Comparison of ENCODE assay signal across 8 mouse cellular contexts in the genomic region with DNA sequence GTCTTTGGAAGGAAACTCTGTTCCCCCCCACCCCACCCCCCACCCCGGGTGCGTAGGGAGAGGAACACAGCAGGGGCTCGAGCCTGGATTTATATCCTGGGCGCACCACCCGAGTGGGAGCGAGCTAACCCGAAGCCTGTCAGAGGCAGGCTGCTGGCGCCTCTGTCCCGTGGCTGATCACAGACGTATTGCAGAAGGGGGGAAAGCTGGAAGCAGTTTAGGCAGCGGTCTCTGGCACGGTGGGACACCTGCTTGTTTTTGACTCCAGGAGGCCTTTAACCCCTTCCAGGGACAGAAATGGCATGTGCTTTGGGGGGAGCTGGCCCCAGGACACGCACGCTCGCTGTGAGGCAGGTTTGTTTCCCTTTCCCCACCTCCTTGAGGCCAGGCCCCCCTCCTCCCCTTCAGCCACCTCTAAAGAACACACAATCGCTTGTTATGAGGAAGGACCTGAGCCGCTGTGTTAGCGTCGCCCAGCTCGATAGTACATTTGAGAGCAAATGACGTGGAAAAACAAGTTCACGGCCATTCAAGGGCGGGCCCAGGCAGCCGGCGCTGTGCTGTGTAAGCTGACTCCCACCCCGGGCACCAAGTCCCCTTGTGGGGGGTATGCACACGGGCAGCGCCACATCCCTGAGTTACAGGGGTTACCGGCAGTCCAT. TPM values are rescaled to one million over a fixed set of nuclear protein-coding genes. Genes with fewer than 3 reads are reported as not detected.
DNase-seq lines count a peak whose midpoint lies in the region; ATAC-seq and TF ChIP-seq lines count a peak whose summit lies in the region.

No protein-coding gene starts in this region.

- DNase-seq in lung, adult 2 months, result no peak
- no peak for DNase-seq in lung, postnatal 36 days
- peak; percentile 51 for DNase-seq in hindbrain, embryonic 10.5 days (ENCODE audit: low spot score)
- no peak for DNase-seq in frontal cortex, adult 2 months (ENCODE audit: extremely low spot score in 1 of 2, low spot score in 1 of 2)
- DNase-seq in layer of hippocampus, adult 8-10 months (ENCODE audit: low spot score in 2 of 2), result no peak

- H3K9me3 ChIP-seq in embryonic facial prominence, embryonic 13.5 days, result no peaks in the 10 kb centered on the region
- no peaks in the 10 kb centered on the region for H3K9me3 ChIP-seq in hindbrain, embryonic 10.5 days
- no peaks in the 10 kb centered on the region for H3K9me3 ChIP-seq in liver, embryonic 12.5 days (replicated peaks)
- H3K9me3 ChIP-seq in neural tube, embryonic 14.5 days (ENCODE audit: control insufficient read depth, low read length), result no peaks in the 10 kb centered on the region

- TF ChIP-seq POLR2A in lung, adult 2 months (IDR thresholded peaks at IDR 0.05; ENCODE audit: borderline replicate concordance, extremely low read depth, low read depth, low read length), result no peak

- no peak for TF ChIP-seq CTCF in lung, adult 2 months (IDR thresholded peaks at IDR 0.05; ENCODE audit: insufficient read depth, low read length)

- H3K27ac ChIP-seq in embryonic facial prominence, embryonic 13.5 days, result peak overlapping the region; percentile 95
- H3K27ac ChIP-seq in hindbrain, embryonic 10.5 days, result peak overlapping the region; percentile 81
- no peak overlapping the region for H3K27ac ChIP-seq in liver, embryonic 12.5 days
- no peak overlapping the region for H3K27ac ChIP-seq in neural tube, embryonic 14.5 days (ENCODE audit: low read depth, low read length)

- 8% methylated on average over 29 of the region's 29 CpGs for WGBS in lung, adult 2 months
- 2% methylated on average over 29 of the region's 29 CpGs for WGBS in embryonic facial prominence, embryonic 13.5 days
- 5% methylated on average over 29 of the region's 29 CpGs for WGBS in hindbrain, embryonic 10.5 days
- 11% methylated on average over 29 of the region's 29 CpGs for WGBS in liver, embryonic 12.5 days (ENCODE audit: insufficient replicate concordance)
- 5% methylated on average over 29 of the region's 29 CpGs for WGBS in neural tube, embryonic 14.5 days

- H3K9ac ChIP-seq in embryonic facial prominence, embryonic 13.5 days, result peak overlapping the region; percentile 58
- H3K9ac ChIP-seq in liver, embryonic 12.5 days, result peak overlapping the region; percentile 39
- H3K9ac ChIP-seq in neural tube, embryonic 14.5 days (replicated peaks; ENCODE audit: low read depth, low read length), result peak overlapping the region; percentile 17; the same call in 1 of the 2 replicates

- H3K4me3 ChIP-seq in lung, adult 2 months (replicated peaks; ENCODE audit: extremely low read depth, low read depth, low read length), result peak overlapping the region; percentile 27
- H3K4me3 ChIP-seq in embryonic facial prominence, embryonic 13.5 days, result peak overlapping the region; percentile 33
- peak overlapping the region; percentile 49 for H3K4me3 ChIP-seq in hindbrain, embryonic 10.5 days
- H3K4me3 ChIP-seq in liver, embryonic 12.5 days, result peak overlapping the region; percentile 23
- H3K4me3 ChIP-seq in neural tube, embryonic 14.5 days (ENCODE audit: low read depth, low read length), result no peak overlapping the region

- no peaks in the 10 kb centered on the region for H3K27me3 ChIP-seq in embryonic facial prominence, embryonic 13.5 days
- peaks cover 47% of the 10 kb centered on the region for H3K27me3 ChIP-seq in hindbrain, embryonic 10.5 days (ENCODE audit: insufficient read depth, poor library complexity, severe bottlenecking)
- peaks cover 65% of the 10 kb centered on the region for H3K27me3 ChIP-seq in liver, embryonic 12.5 days (replicated peaks)
- no peaks in the 10 kb centered on the region for H3K27me3 ChIP-seq in neural tube, embryonic 14.5 days (ENCODE audit: control insufficient read depth, insufficient read depth, low read length)

- peak; percentile 65 for ATAC-seq in embryonic facial prominence, embryonic 13.5 days (ENCODE audit: insufficient number of reproducible peaks, insufficient read depth, low FRiP score, low TSS enrichment, low read depth)
- ATAC-seq in liver, embryonic 12.5 days, result peak; percentile 33; the same call in 1 of the 2 replicates
- ATAC-seq in neural tube, embryonic 14.5 days (ENCODE audit: low read depth), result peak; percentile 33; the same call in 1 of the 2 replicates

- H3K36me3 ChIP-seq in embryonic facial prominence, embryonic 13.5 days, result no peaks in the 10 kb centered on the region; the same call in 1 of the 2 replicates
- H3K36me3 ChIP-seq in hindbrain, embryonic 10.5 days, result no peaks in the 10 kb centered on the region
- H3K36me3 ChIP-seq in liver, embryonic 12.5 days, result no peaks in the 10 kb centered on the region
- H3K36me3 ChIP-seq in neural tube, embryonic 14.5 days (ENCODE audit: control insufficient read depth, insufficient read depth, low read length), result no peaks in the 10 kb centered on the region

- H3K4me1 ChIP-seq in lung, adult 2 months (ENCODE audit: control insufficient read depth, insufficient read depth, low read length), result peaks cover 2% of the 10 kb centered on the region; the same call in 1 of the 2 replicates
- H3K4me1 ChIP-seq in embryonic facial prominence, embryonic 13.5 days, result peaks cover 76% of the 10 kb centered on the region
- H3K4me1 ChIP-seq in hindbrain, embryonic 10.5 days (replicated peaks), result peaks cover 68% of the 10 kb centered on the region
- peaks cover 23% of the 10 kb centered on the region for H3K4me1 ChIP-seq in liver, embryonic 12.5 days
- peaks cover 16% of the 10 kb centered on the region for H3K4me1 ChIP-seq in neural tube, embryonic 14.5 days (ENCODE audit: control insufficient read depth, insufficient read depth, low read length)

- H3K4me2 ChIP-seq in embryonic facial prominence, embryonic 13.5 days, result peak overlapping the region; percentile 66
- peak overlapping the region; percentile 64 for H3K4me2 ChIP-seq in liver, embryonic 12.5 days
- peak overlapping the region; percentile 39 for H3K4me2 ChIP-seq in neural tube, embryonic 14.5 days (ENCODE audit: low read depth, low read length)

RNA-seq across cellular contexts. Expression of a gene that starts 2.9 kb away (rescaled TPM):
- 1.4 and 1.7 TPM in 2 replicates for polyA plus RNA-seq in lung, adult 2 months (2012; rRNA removed)
- 9.3 and 9.8 TPM in 2 replicates for polyA plus RNA-seq in embryonic facial prominence, embryonic 13.5 days (2015; fragmentation: Nextera tagmentation; extraction: Ambion mirVana)
- 0.61 and 2.0 TPM in 2 replicates for polyA plus RNA-seq in hindbrain, embryonic 10.5 days (2016; fragmentation: Nextera tagmentation; extraction: Ambion mirVana)
- polyA plus RNA-seq in liver, embryonic 12.5 days (2016; fragmentation: Nextera tagmentation; extraction: Ambion mirVana), result 0.31 and 0.44 TPM in 2 replicates
- polyA plus RNA-seq in neural tube, embryonic 14.5 days (2014; fragmentation: Nextera tagmentation; extraction: Ambion mirVana), result 0.24 and 1.8 TPM in 2 replicates
- 1.2 and 1.3 TPM in 2 replicates for polyA plus RNA-seq in frontal cortex, adult 2 months (2012; rRNA removed)
- 1 to 10 TPM; 1.3 to 2.4 (median 1.9) TPM for total RNA-seq in layer of hippocampus, adult 8-10 months (2022)

RNA-seq across cellular contexts. Expression of a gene that starts 31.6 kb away (rescaled TPM):
- 27.9 and 37.2 TPM in 2 replicates for polyA plus RNA-seq in lung, adult 2 months (2012; rRNA removed)
- 25.9 and 26.7 TPM in 2 replicates for polyA plus RNA-seq in embryonic facial prominence, embryonic 13.5 days (2015; fragmentation: Nextera tagmentation; extraction: Ambion mirVana)
- polyA plus RNA-seq in hindbrain, embryonic 10.5 days (2016; fragmentation: Nextera tagmentation; extraction: Ambion mirVana), result 22.3 and 31.1 TPM in 2 replicates
- polyA plus RNA-seq in liver, embryonic 12.5 days (2016; fragmentation: Nextera tagmentation; extraction: Ambion mirVana), result 13.6 and 13.8 TPM in 2 replicates
- polyA plus RNA-seq in neural tube, embryonic 14.5 days (2014; fragmentation: Nextera tagmentation; extraction: Ambion mirVana), result 27.9 and 31.1 TPM in 2 replicates
- 44.4 and 45.5 TPM in 2 replicates for polyA plus RNA-seq in frontal cortex, adult 2 months (2012; rRNA removed)
- 10 to 100 TPM; 35.8 to 44.1 (median 39.9) TPM for total RNA-seq in layer of hippocampus, adult 8-10 months (2022)

RNA-seq across cellular contexts. Expression of a gene that starts 38.8 kb away (rescaled TPM):
- polyA plus RNA-seq in lung, adult 2 months (2012; rRNA removed), result not detected in 2 replicates
- polyA plus RNA-seq in embryonic facial prominence, embryonic 13.5 days (2015; fragmentation: Nextera tagmentation; extraction: Ambion mirVana), result 0.37 TPM in 1 of 2 replicates, not detected in the other
- polyA plus RNA-seq in hindbrain, embryonic 10.5 days (2016; fragmentation: Nextera tagmentation; extraction: Ambion mirVana), result not detected in 2 replicates
- 0.29 TPM in 1 of 2 replicates, not detected in the other for polyA plus RNA-seq in liver, embryonic 12.5 days (2016; fragmentation: Nextera tagmentation; extraction: Ambion mirVana)
- 1.1 TPM in 1 of 2 replicates, not detected in the other for polyA plus RNA-seq in neural tube, embryonic 14.5 days (2014; fragmentation: Nextera tagmentation; extraction: Ambion mirVana)
- polyA plus RNA-seq in frontal cortex, adult 2 months (2012; rRNA removed), result not detected in 2 replicates
- not detected for total RNA-seq in layer of hippocampus, adult 8-10 months (2022)

Comparison
In these comparisons a context has a peak if more than half of its experiments do, and no peak if none do; other contexts are left out.
1. H3K27ac ChIP-seq: peak in embryonic facial prominence, embryonic 13.5 days (single experiment) and hindbrain, embryonic 10.5 days (single experiment); none in liver, embryonic 12.5 days (single experiment) and neural tube, embryonic 14.5 days (single experiment).
2. Peak in every context shown above with its lines, with median percentiles within 50 percentile points of each other: ATAC-seq, H3K4me2 ChIP-seq and H3K9ac ChIP-seq.